Mouse (Mus musculus) hindbrain, postnatal 0 days (tissue): Measurements from ENCODE around the gene Rgs3. TPM values are rescaled to one million over a fixed set of nuclear protein-coding genes. Genes with fewer than 3 reads are reported as not detected.

ENCODE experiments used
- ATAC-seq: fragments of 200-750 bp; cut with Nextera tagmentation; 2 replicates; pipeline ENCODE4 v1.8.0; 2017; ENCODE audit warnings: mild to moderate bottlenecking, moderate TSS enrichment, moderate library complexity
- DNase-seq: peaks from one replicate; pipeline ENCODE4 v3.0.0-alpha.2; 2015; ENCODE audit warnings: low spot score
- H3K27ac ChIP-seq: fragments of 300-500 bp; sonication (generic); 2 replicates; pipeline ENCODE4 v1.5.1; 2014; ENCODE audit warnings: mild to moderate bottlenecking
- H3K27me3 ChIP-seq: fragments of 300-500 bp; sonication (generic); 2 replicates; pipeline ENCODE4 v1.6.1; 2014; ENCODE audit warnings: low read length, mixed read lengths; ENCODE audit not compliant: insufficient read depth
- H3K36me3 ChIP-seq: fragments of 300-500 bp; sonication (generic); 2 replicates; pipeline ENCODE4 v1.6.1; 2014; ENCODE audit warnings: low read length, mixed read lengths; ENCODE audit not compliant: insufficient read depth
- H3K4me1 ChIP-seq: fragments of 300-500 bp; sonication (generic); 2 replicates; pipeline ENCODE4 v1.6.1; 2014; ENCODE audit warnings: antibody characterized with exemption, low read length, mixed read lengths; ENCODE audit not compliant: insufficient read depth
- H3K4me2 ChIP-seq: fragments of 300-500 bp; sonication (generic); 2 replicates; pipeline ENCODE4 v1.6.1; 2014; ENCODE audit warnings: low read depth, mild to moderate bottlenecking, low read length, moderate library complexity, mixed read lengths
- H3K4me3 ChIP-seq: fragments of 300-500 bp; sonication (generic); 2 replicates; pipeline ENCODE4 v1.5.1; 2014; ENCODE audit warnings: low read length
- H3K9ac ChIP-seq: fragments of 300-500 bp; sonication (generic); replicated peaks from 2 replicates; pipeline ENCODE4 v1.6.1; 2014; ENCODE audit warnings: mild to moderate bottlenecking, low read length, moderate library complexity, mixed read lengths
- H3K9me3 ChIP-seq: fragments of 300-500 bp; sonication (generic); 2 replicates; pipeline ENCODE4 v1.6.1; 2016; ENCODE audit warnings: low read length, mixed read lengths
- CTCF ChIP-seq: IDR thresholded peaks from 2 replicates; pipeline ENCODE4 v1.5.1; 2016; ENCODE audit warnings: antibody characterized with exemption, control low read depth, low read depth
- WGBS: fragments of 180-500 bp; shearing (Covaris S2); extraction: QIAGEN DNeasy Blood & Tissue Kit; methylation state at CpG from one replicate; pipeline ENCODE4 v1.1.7; 2014; 5-methylcytosine and 5-hydroxymethylcytosine counted together
- polyA plus RNA-seq: library from polyadenylated mRNA; unstranded; fragments of >200 nt; fragmentation: Nextera tagmentation; extraction: Ambion mirVana; gene quantifications from 2 replicates; pipeline ENCODE4 v1.2.1, GENCODE M21; 2015
- total RNA-seq: library from RNA; depleted of rRNA; stranded (reverse); fragments of >200 nt; gene quantifications from 2 replicates; pipeline ENCODE4 v1.2.3, GENCODE M21; 2014

Gene Rgs3
- total and polyA plus RNA-seq, 2 experiments from 2014 or later, result 44.6 to 71.9 TPM

DNA sequence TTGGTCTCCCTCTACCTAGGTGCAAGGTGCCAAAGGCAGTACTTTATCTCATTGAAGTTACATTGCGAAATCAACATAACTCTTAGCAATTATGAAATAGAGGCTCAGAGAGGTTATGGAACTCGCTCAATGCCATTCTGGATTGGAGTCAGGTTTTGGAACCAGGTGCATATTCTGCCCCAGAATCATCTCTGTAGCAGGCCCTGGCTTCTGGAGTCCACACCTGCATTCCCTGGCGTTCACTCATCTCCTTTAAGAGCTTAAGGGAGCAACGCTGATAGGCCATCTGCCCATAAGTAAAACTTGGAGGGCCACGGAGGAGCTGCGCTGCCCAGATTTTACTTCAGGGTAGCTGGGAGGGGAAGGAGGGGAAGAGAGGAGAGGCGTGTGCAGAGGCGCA is 42.6 kb upstream of the Rgs3 start:
- no peaks in the 10 kb centered on the region for H3K27me3 ChIP-seq
- no peaks in the 10 kb centered on the region for H3K9me3 ChIP-seq
- no peak overlapping the region for H3K4me3 ChIP-seq
- no peak overlapping the region for H3K9ac ChIP-seq
- 92% methylated on average over 8 of the region's 8 CpGs for WGBS
- no peak for TF ChIP-seq CTCF
- H3K4me2 ChIP-seq, result no peak overlapping the region
- DNase-seq (no peak), ATAC-seq (no peak)
- H3K4me1 ChIP-seq, result 0 out of 2 replicates have a peak, but pooled peaks cover 9% of the 10 kb centered on the region
- no peak overlapping the region for H3K27ac ChIP-seq
- peaks cover 10% of the 10 kb centered on the region; the same call in 1 of the 2 replicates for H3K36me3 ChIP-seq

DNA sequence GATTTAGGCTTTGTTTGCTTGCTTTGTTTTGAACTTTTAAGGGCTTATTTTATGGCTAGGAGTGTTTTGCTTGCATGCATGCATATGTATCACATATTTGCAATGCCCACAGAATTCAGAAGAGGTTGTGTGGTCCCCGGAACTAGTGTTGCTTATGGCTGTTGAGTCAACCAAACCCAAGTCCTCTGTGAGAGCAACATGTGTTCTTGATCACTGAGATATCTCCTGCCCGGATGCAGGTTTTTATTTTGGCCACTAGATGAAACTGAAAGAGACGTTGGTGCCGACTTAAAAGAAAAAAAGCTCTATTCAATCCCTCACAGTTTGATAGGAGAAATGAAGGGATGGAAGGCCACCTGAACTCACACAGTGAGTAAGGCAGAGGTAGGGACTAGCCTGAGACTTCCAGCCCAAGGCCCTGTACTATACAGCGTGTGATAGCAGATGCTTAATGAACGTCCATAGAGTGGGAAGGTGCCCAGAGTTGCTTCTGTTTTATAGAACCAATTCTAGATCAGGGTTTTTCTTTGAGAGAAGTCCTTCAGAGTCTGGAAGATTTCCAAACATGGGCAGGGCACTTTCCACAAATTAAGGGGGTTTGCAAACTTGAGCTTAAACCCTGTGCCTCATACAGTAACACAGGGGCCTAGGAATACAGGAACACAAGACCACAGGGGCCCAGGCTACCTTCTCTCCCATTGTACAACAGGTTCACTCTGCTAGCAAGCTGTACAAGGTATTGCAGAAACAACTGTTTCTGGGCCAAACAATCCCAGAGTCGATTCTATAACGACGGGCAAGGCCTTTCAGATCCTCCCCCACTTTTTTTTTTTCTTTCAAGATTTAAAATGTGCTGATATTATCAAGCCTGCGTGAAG is 41.9 kb upstream of the Rgs3 start:
- Histone ChIP-seq H3K4me3 (no peak overlapping the region), H3K27ac (no peak overlapping the region), H3K9me3 (no peaks in the 10 kb centered on the region), H3K27me3 (no peaks in the 10 kb centered on the region), H3K36me3 (peaks cover 9% of the 10 kb centered on the region; the same call in 1 of the 2 replicates), H3K9ac (no peak overlapping the region), H3K4me1 (0 out of 2 replicates have a peak, but pooled peaks cover 9% of the 10 kb centered on the region), H3K4me2 (0 out of 2 replicates have a peak overlapping the region, but pooled peaks have one; percentile 82)
- no peak for TF ChIP-seq CTCF
- no peak for DNase-seq
- 78% methylated on average over 10 of the region's 10 CpGs for WGBS
- ATAC-seq, result no peak

DNA sequence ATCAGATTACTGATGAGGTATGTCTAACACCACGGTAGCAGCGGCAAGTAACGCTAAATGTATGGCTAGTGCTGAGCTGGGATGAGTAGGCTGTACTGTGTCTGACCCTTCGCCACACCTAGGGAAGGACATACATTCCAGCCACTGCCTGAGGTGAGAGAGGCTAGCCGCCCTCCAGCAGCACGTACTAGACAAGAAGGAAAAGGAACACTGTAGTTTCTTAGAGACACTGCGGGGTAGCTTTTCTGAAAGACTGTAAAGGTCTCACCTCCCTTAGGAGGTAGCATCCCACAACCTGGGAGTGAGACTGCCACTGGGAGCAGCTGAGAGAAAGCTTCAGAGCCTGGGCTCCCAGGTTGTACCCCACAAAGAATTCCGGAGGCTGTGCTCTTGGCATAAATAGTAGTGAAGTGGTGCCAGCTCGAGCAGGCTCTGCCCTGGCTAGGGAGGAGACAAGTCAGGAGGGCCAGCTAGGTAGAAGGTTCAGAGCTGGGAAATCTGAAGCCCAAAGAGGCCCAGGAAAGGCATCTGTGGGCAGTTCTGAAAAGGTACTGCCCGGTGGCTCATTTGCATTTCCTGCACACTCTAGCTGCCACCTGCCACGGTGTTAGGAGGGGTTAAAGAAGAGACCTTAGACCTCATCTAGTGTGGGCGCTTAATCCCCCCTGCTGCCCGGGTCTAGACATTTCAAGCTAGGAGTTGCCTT is 41.1 kb upstream of the Rgs3 start:
- Histone ChIP-seq H3K4me2 (peak overlapping the region; percentile 82), H3K27ac (no peak overlapping the region), H3K36me3 (0 out of 2 replicates have a peak, but pooled peaks cover 1% of the 10 kb centered on the region), H3K27me3 (no peaks in the 10 kb centered on the region), H3K9me3 (no peaks in the 10 kb centered on the region), H3K4me1 (0 out of 2 replicates have a peak, but pooled peaks cover 9% of the 10 kb centered on the region), H3K9ac (peak overlapping the region; percentile 76), H3K4me3 (peak overlapping the region; percentile 85)
- no peak for DNase-seq
- 52% methylated on average over 13 of the region's 13 CpGs for WGBS
- TF ChIP-seq CTCF, result no peak
- peak; percentile 2; the same call in 1 of the 2 replicates for ATAC-seq

DNA sequence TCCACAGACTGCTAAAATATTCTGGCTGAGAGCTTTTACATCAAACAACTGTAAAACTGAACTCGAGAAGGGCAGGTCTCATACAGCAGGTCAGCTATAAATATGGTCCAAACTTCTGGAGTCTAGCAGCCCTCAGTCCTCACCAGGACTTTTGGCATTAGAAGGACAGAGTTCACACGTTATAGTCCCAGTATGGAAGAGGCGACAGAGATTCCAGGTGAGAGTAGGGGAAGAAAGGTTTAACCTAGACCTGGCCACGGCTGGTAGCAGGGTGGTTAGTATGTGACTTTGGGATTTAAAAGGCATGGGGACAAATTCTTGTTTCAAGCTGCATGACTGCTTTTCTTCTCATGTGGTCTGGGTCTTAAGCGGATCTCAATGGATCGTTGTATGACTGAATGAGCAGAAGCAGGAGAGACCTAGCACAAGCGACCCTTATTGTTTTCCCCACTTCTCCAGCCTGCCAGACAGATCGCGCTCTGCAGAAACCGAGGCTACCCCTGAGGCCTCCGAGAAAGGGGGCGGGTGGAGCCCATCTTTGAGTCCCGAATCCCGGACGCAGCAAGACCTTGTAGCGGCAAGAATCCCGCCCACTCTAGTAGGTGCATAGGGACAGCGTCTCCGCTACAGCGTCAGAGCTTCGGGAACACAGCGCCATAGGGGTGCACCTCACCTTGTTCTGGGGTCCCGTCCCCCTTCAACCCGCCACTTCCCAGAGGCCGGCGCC is 40.4 kb upstream of the Rgs3 start:
- TF ChIP-seq CTCF, result no peak
- Histone ChIP-seq H3K9ac (peak overlapping the region; percentile 76), H3K4me1 (0 out of 2 replicates have a peak, but pooled peaks cover 12% of the 10 kb centered on the region), H3K9me3 (no peaks in the 10 kb centered on the region), H3K4me3 (peak overlapping the region; percentile 85), H3K36me3 (no peaks in the 10 kb centered on the region), H3K27ac (peak overlapping the region; percentile 79), H3K4me2 (peak overlapping the region; percentile 82), H3K27me3 (no peaks in the 10 kb centered on the region)
- ATAC-seq, result peak; percentile 77
- WGBS, result 2% methylated on average over 26 of the region's 26 CpGs
- no peak for DNase-seq

DNA sequence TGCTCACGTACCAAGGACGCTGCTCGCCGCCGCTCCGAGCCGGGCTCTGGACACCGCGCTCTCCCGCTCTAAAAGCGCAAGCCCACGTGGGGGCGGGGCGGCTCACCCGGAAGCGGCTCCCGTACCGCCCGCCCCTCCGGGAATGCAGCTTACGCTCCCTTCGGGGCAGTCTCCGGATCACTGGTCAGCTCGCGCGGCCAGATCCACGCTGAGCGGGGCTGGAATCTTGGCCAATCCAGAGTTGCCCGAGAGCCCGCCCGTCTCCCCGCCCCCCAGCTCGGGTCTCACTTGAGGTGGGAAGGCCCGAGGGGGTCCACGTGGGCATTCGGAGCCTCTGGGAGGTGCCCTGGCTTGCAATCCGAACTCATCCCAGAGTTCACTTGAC is 39.8 kb upstream of the Rgs3 start, which contains the start of gene Alad:
Gene Alad, minus strand, starts transcription at position 70 of the 385 bp plus-strand sequence.
- Histone ChIP-seq H3K9ac (peak within 1 kb of the TSS; percentile 76), H3K27me3 (no peaks in the 10 kb centered on the region), H3K36me3 (no peaks in the 10 kb centered on the region), H3K4me3 (peak within 1 kb of the TSS; percentile 85), H3K9me3 (no peaks in the 10 kb centered on the region), H3K4me2 (peak within 1 kb of the TSS; percentile 82), H3K27ac (peak within 1 kb of the TSS; percentile 79), H3K4me1 (0 out of 2 replicates have a peak, but pooled peaks cover 16% of the 10 kb centered on the region)
- 0% methylated on average over 37 of the region's 37 CpGs for WGBS
- DNase-seq, result peak; percentile 89
- no peak for TF ChIP-seq CTCF
- ATAC-seq, result peak; percentile 85

DNA sequence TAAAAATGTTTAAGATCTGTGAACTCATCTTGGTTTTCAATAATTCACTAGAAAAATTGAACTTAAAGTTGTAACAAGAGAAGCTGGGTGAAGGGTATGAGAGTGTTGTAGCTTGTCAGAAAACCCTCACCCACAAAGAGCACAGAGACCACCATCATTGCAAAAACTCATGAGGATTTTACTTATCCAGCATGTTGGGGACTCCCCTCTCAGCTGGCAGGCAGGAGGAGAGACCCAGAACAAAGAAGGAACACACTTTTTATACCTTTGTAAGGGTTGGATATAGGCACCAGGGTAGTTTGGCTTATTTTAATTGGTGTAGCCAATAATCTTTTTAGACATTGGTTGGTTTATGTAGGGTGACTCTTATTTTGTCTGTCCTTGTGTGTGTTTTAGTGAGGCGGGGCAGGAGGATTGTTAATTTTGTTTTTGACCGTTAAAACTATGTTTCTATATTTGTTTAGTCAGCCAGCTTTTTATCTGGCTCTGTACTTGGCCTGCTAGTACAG is 38.7 kb upstream of the Rgs3 start:
- DNase-seq (no peak), ATAC-seq (no peak)
- Histone ChIP-seq H3K4me1 (0 out of 2 replicates have a peak, but pooled peaks cover 16% of the 10 kb centered on the region), H3K36me3 (no peaks in the 10 kb centered on the region), H3K27ac (no peak overlapping the region), H3K27me3 (no peaks in the 10 kb centered on the region), H3K4me3 (no peak overlapping the region), H3K9ac (no peak overlapping the region), H3K4me2 (no peak overlapping the region), H3K9me3 (no peaks in the 10 kb centered on the region)
- no peak for TF ChIP-seq CTCF
- WGBS, result 85% methylated on average over 2 of the region's 2 CpGs
